Mouse (Mus musculus) erythroblast, adult 5-6 weeks (primary cell): ENCODE data around the gene Eef1akmt1. TPM values are rescaled to one million over a fixed set of nuclear protein-coding genes. Genes with fewer than 3 reads are reported as not detected.

Experiments used
- ATAC-seq: replicated peaks from 2 replicates; pipeline ENCODE4 v1.8.0; 2016; ENCODE audit warnings: moderate number of reproducible peaks, mild to moderate bottlenecking, moderate TSS enrichment, inconsistent platforms; ENCODE audit not compliant: poor library complexity, low FRiP score, severe bottlenecking
- total RNA-seq, 2 experiments: library from RNA; stranded (forward) in 1 of 2; stranded (reverse) in 1 of 2; fragments of 150-400 nt in 1 of 2; fragments of 200-764, 138-1000 nt in 1 of 2; gene quantifications; 2 replicates each; pipeline versions ENCODE4 v1.2.3 to v1.2.4; 2015 to 2017; ENCODE audit warnings: low replicate concordance in 2 of 2

Eef1akmt1 gene
- total RNA-seq, 2 experiments from 2014 or later: 3.2 to 8.5 TPM

DNA sequence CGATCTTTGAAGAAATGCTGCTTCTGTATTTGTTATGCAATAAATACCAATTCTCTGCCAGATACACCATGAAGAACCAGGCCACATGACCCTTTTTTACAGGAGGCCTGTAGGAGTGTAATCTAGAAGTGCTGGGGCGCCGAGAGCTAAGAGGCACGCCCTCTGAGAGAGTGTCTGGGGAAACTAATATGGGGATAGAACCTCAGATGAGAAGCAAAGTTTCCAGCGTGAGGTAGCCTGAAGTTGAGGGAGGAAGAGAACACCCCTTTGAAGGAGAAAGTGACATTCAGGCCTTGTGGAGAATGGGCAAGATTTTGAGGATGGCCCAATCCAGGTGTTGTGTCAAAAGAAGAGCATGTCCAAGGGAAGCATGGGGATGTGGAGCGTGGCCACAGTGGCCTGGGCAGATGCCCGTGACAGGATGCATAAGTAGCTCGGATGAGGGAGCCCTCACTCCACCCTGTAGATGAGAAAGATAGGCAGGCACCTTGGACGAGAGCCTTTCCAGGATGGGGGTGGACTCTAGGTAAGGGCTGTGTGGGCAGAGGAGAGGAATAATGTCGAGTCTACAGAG lies 45.3 kb downstream of the Eef1akmt1 start:
- ATAC-seq: no peak

DNA sequence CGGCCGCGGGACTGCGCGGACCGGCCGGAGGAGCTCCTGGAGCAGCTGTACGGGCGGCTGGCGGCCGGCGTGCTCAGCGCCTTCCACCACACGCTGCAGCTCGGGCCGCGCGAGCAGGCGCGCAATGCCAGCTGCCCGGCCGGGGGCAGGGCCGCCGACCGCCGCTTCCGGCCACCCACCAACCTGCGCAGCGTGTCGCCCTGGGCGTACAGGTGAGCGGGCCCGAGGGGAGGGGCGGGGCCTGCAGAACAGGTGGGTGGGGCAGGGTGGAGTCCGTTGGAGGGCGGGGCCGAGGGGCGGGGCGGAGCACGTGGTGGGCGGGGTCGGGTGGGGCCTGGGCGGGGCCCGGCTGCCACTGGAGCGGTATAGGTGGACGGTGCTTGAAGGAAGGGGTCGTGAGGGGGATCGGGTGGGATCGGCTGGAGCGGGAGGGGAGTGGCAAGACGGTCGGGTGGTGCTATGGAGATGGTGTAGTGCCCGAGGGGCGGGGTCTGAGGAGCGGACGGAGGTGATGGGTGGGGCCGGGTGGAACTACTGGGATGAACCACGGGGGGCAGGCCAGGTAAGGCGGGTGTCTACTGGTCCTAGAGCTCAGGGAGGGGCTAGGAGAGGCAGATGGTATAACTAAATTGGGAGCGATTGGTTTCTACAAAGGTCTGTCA lies 45.9 kb downstream of the Eef1akmt1 start:
- no peak for ATAC-seq

DNA sequence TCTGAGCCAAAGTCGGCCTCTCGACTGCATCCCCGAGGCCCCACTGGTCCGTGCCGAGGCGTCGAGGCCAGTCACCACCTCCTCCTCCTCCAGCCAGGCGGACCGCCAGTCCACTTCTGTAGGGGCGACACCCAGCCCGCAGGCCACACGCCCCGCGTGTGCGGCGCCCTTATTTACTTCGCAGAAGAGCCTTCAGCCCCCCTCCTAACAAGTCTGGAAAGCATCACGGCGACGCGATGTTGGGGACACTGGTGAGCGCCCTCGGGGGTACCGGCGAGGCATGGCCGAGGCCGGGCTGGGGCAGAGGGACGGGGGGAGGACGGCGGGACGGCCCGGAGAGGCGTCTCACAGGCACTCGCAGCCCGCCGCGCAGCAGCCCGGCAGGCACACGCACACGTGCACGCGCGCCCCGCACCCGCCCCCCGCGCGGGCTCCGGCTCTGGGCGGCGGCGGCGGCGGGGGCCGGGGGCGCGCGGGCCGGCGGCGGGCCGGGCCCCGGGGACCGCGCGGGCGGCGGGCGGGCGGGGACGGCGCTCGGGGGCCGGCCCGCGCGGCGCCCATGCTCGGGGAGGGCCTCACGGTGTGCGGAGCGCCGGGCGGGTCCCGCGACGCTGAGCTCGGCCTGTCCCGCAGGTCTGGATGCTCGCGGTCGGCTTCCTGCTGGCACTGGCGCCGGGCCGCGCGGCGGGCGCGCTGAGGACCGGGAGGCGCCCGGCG lies 46.6 kb downstream of the Eef1akmt1 start, which contains the start of gene Il17d:
Gene Il17d, plus strand, starts transcription at position 107 of the 717 bp plus-strand sequence.
- ATAC-seq: no peak

DNA sequence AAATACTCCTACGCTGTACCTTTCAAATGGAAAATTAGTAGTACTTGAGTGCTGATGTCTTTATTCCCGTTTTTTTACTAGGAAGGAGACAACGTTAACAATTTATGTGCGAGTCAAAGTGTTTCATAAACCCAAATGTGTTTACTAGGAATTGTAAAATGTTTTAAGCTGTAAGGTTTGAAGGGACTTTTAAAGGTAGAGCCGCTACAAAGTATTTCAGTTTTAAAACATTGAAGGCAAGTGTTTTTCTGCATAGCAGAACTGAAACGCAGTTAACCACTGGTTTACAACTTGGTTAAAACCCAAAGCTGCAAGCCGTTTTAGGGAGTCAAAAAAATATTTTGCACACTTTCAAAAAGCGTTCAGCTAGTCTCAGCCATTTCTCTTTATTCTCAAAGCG lies 47.6 kb downstream of the Eef1akmt1 start:
- ATAC-seq: no peak

DNA sequence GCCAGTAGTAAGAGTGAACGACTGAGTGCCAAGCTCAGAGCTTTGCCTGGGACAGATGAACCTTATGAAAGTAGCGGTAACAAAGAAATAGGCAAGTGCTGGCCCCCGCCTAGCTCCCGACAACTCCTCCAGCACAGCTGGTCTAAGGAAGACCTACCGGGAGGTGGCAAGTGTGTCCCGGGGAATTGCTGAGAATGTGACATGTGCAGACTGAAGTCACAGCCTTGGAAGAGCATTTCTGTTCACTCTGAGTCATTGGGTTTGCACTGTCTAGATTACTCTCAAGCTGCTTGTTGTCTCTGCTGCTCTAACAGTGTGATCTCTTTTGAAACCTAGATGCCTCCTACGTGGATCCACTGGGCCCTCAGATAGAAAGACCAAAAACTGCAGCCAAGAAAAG lies 54.4 kb downstream of the Eef1akmt1 start:
- no peak for ATAC-seq

DNA sequence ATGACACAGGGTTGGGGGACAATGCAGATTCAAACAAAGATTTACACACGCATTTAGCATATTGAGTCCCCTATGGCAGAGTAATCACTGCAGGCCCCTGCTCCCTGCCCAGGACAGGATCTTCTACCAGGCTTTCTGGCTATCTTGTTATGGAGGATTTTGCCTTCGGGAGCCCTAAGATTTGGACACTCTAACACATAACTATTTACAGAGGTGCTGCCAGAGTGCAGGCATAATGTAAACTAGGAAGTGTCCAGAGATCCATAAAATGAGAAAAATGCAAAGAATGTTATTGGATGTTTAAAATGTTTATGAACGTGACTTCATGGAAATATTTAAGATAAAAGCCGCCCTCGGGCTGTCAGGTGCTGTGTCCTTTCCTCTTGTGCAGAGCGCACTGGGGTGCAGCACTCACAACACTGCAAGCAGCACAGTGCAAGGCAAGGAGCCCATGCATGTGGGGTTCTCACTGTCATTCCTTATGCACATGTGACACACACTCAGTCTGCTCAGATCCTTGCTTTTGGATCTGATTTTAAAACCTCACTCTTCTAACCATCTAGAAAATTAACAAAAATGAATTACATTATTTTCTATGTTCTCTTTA lies 56.2 kb downstream of the Eef1akmt1 start:
- ATAC-seq: no peak

DNA sequence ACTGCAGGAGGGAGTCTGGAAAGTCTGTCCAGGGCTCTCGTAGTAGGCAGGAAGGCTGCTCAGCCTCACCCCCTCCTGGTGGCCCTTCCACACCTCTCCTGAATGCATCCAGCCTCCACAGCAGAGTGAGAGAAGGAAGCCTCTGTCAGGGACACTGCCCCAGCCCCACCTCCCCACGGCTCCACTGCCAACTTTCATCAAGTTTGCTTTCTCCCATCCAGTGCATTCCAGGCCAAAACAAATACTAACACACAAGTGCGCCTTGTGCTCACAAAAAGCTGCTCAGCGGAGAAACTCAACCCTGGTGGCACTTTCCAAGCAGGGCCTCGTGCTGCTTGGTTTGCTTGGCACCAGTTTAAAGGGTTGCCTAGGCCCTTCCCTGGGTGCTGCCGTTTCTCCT lies 61.9 kb downstream of the Eef1akmt1 start:
- ATAC-seq: no peak

DNA sequence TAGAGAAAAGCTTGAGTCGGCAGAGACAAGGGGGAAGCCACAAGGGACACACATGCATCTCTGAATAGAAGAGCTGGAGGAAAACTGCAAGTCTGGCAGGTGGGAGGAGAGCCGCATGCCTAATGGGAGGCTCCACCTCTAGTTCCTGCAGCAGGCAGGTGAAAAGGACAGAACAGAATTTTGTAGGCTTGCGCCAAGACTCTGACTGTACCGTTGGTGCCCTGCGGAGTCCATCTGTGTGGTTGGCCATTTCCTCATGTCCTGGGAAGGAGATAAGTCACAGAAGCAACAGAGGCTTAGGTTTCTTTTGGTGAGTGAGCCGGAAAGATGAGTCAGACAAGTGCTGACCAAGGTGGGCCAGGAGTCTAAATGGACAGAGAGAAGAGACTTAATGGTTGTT lies 67.7 kb downstream of the Eef1akmt1 start:
- no peak for ATAC-seq

Other genes starting within 250 kb of the Eef1akmt1 start
- gene Cryl1, start 173.1 kb downstream of the Eef1akmt1 start, total RNA-seq (2015; ENCODE audit: low replicate concordance): 2.9 and 4.0 TPM in 2 replicates
- 3.3 and 7.3 TPM in 2 replicates for gene Cryl1, start 173.1 kb downstream of the Eef1akmt1 start, total RNA-seq (2017; ENCODE audit: low replicate concordance)
- gene Ift88, start 147.6 kb downstream of the Eef1akmt1 start, total RNA-seq (2015; ENCODE audit: low replicate concordance): 0.58 and 2.7 TPM in 2 replicates
- 2.9 TPM in 1 of 2 replicates, not detected in the other for gene Ift88, start 147.6 kb downstream of the Eef1akmt1 start, total RNA-seq (2017; ENCODE audit: low replicate concordance)
- gene Il17d, start 46.8 kb downstream of the Eef1akmt1 start, total RNA-seq (2015; ENCODE audit: low replicate concordance): not detected in 2 replicates
- gene Il17d, start 46.8 kb downstream of the Eef1akmt1 start, total RNA-seq (2017; ENCODE audit: low replicate concordance): not detected in 2 replicates
- gene Xpo4, start 93.8 kb upstream of the Eef1akmt1 start, total RNA-seq (2015; ENCODE audit: low replicate concordance): 13.1 and 15.7 TPM in 2 replicates
- 26.1 and 51.7 TPM in 2 replicates for gene Xpo4, start 93.8 kb upstream of the Eef1akmt1 start, total RNA-seq (2017; ENCODE audit: low replicate concordance)
- gene Gm49361, start 174.5 kb upstream of the Eef1akmt1 start, total RNA-seq (2015; ENCODE audit: low replicate concordance): not detected in 2 replicates
- gene Gm49361, start 174.5 kb upstream of the Eef1akmt1 start, total RNA-seq (2017; ENCODE audit: low replicate concordance): not detected in 2 replicates
- 6.3 and 7.9 TPM in 2 replicates for gene Lats2, start 186.8 kb upstream of the Eef1akmt1 start, total RNA-seq (2015; ENCODE audit: low replicate concordance)
- 9.9 and 16.0 TPM in 2 replicates for gene Lats2, start 186.8 kb upstream of the Eef1akmt1 start, total RNA-seq (2017; ENCODE audit: low replicate concordance)
- 35.7 and 47.8 TPM in 2 replicates for gene Sap18, start 226.6 kb upstream of the Eef1akmt1 start, total RNA-seq (2015; ENCODE audit: low replicate concordance)
- 4.3 and 16.0 TPM in 2 replicates for gene Sap18, start 226.6 kb upstream of the Eef1akmt1 start, total RNA-seq (2017; ENCODE audit: low replicate concordance)